Comparison of ENCODE assay signal across 14 mouse cellular contexts in genomic region chr11:54844424-54844823, GRCm38 (mm10). TPM values are rescaled to one million over a fixed set of nuclear protein-coding genes. Genes with fewer than 3 reads are reported as not detected.
DNase-seq lines count a peak whose midpoint lies in the region; TF ChIP-seq lines count a peak whose summit lies in the region.
"Had no signal": no experiment of that assay in that cellular context is flagged by ENCODE, and none has a peak within 500 bp of the region (broad histone marks: within the 10 kb centered on the region; RNA-seq: fewer than 3 reads in every experiment).

No protein-coding gene starts in this region.

- intact Hi-C loops in gastrocnemius, adult 2 months (cut with DNase I), result no loop called here

- H3K36me3 ChIP-seq in kidney, adult 2 months (ENCODE audit: control insufficient read depth, insufficient read depth, low read length), result no peaks in the 10 kb centered on the region; the same call in 1 of the 2 replicates
- H3K36me3 ChIP-seq: limb, embryonic 10.5 days had no signal

- no peak for TF ChIP-seq POLR2A in kidney, adult 2 months (IDR thresholded peaks at IDR 0.05; ENCODE audit: low read depth, low read length)

- H3K4me3 ChIP-seq in gastrocnemius, adult 2 months, result no peak overlapping the region
- H3K4me3 ChIP-seq in kidney, adult 2 months (ENCODE audit: insufficient read depth, low read depth, low read length), result no peak overlapping the region
- H3K4me3 ChIP-seq: limb, embryonic 10.5 days had no signal

- TF ChIP-seq CTCF in gastrocnemius, adult 2 months (IDR thresholded peaks at IDR 0.05), result no peak
- no peak for TF ChIP-seq CTCF in kidney, adult 2 months (conservative IDR thresholded peaks at IDR 0.05; ENCODE audit: insufficient read depth, insufficient read length, low read depth, low read length)

- no peaks in the 10 kb centered on the region for H3K4me1 ChIP-seq in kidney, adult 2 months (ENCODE audit: control insufficient read depth, insufficient read depth, low read length)
- H3K4me1 ChIP-seq: limb, embryonic 10.5 days had no signal

- H3K27me3 ChIP-seq in kidney, adult 2 months (replicated peaks; ENCODE audit: control insufficient read depth, insufficient read depth, low read length), result no peaks in the 10 kb centered on the region

- no peak for DNase-seq in gastrocnemius, adult 2 months
- DNase-seq in gastrocnemius, postnatal 4 days (ENCODE audit: low spot score in 2 of 2), result no peak
- peak; percentile 43 to 53 for DNase-seq in spleen, adult 18-20 months
- no peak for DNase-seq in spleen, postnatal 14 days (ENCODE audit: low spot score in 2 of 2)
- DNase-seq in naive thymus-derived CD4-positive, alpha-beta T cell, adult 2 months (ENCODE audit: low read depth), result peak; percentile 85
- no peak for DNase-seq in embryo, embryonic 10.5 days (ENCODE audit: low spot score)
- DNase-seq in MN1 (ENCODE audit: low spot score), result no peak
- no peak for DNase-seq in kidney, adult 2 months
- DNase-seq: cerebellum, adult 11 months; gastrocnemius, postnatal 14 days; midbrain, embryonic 14.5 days; right cerebral cortex, postnatal 14 days had no signal

- WGBS in kidney, adult 2 months, result 57% methylated on average over 9 of the region's 9 CpGs

- H3K27ac ChIP-seq in gastrocnemius, adult 2 months, result peak overlapping the region; percentile 51; the same call in 1 of the 2 replicates
- H3K27ac ChIP-seq in kidney, adult 2 months (ENCODE audit: insufficient read depth, low read depth, low read length), result no peak overlapping the region
- H3K27ac ChIP-seq: kidney, postnatal 0 days; limb, embryonic 10.5 days had no signal

RNA-seq across cellular contexts. Expression of gene Lyrm7, which starts 16.3 kb away (rescaled TPM):
- total RNA-seq in gastrocnemius, adult 2 months (2021), result 10 to 100 TPM; 18.7 to 30.6 TPM
- 10 to 100 TPM; 12.2 to 18.9 TPM for total RNA-seq in gastrocnemius, postnatal 4 days (2021)
- 1.4 and 3.9 TPM in 2 replicates for polyA plus RNA-seq in kidney, adult 2 months (2012; rRNA removed)

RNA-seq across cellular contexts. Expression of gene Hint1, which starts 21.8 kb away (rescaled TPM):
- total RNA-seq in gastrocnemius, adult 2 months (2021), result 100 to 1,000 TPM; 186 to 220 TPM
- 100 to 1,000 TPM; 291 TPM for total RNA-seq in gastrocnemius, postnatal 4 days (2021)
- 1,115 and 1,173 TPM in 2 replicates for polyA plus RNA-seq in kidney, adult 2 months (2012; rRNA removed)

RNA-seq across cellular contexts. Expression of gene Cdc42se2, which starts 56.9 kb away (rescaled TPM):
- total RNA-seq in gastrocnemius, adult 2 months (2021), result 10 to 100 TPM; 14.4 to 19.6 TPM
- 10 to 100 TPM; 30.9 to 36.3 TPM for total RNA-seq in gastrocnemius, postnatal 4 days (2021)
- polyA plus RNA-seq in kidney, adult 2 months (2012; rRNA removed), result 26.5 and 30.6 TPM in 2 replicates

RNA-seq across cellular contexts. Expression of gene Gpx3, which starts 57.8 kb away (rescaled TPM):
- total RNA-seq in gastrocnemius, adult 2 months (2021), result 100 to 1,000 TPM in 1 of 2 experiments, 10 to 100 TPM in 1; 46.5 to 139 TPM
- 10 to 100 TPM; 26.2 to 33.7 TPM for total RNA-seq in gastrocnemius, postnatal 4 days (2021)
- polyA plus RNA-seq in kidney, adult 2 months (2012; rRNA removed), result 28,844 and 31,623 TPM in 2 replicates

Comparison
In these comparisons a context has a peak if more than half of its experiments do, and no peak if none do; other contexts are left out.
1. DNase-seq: peak in spleen, adult 18-20 months (2 of 2) and naive thymus-derived CD4-positive, alpha-beta T cell, adult 2 months (single experiment); none in gastrocnemius, adult 2 months (single experiment), gastrocnemius, postnatal 4 days (0 of 2), spleen, postnatal 14 days (0 of 2), embryo, embryonic 10.5 days (single experiment), MN1 (single experiment) and kidney, adult 2 months (single experiment).